9 mouse cellular contexts compared by ENCODE assay signal in genomic region chr1:85900521-85901333, GRCm38 (mm10). TPM values are rescaled to one million over a fixed set of nuclear protein-coding genes. Genes with fewer than 3 reads are reported as not detected.
A peak's percentile ranks its signal among the peaks of the same experiment; 100 is the strongest.
DNase-seq lines count a peak whose midpoint lies in the region; ATAC-seq and TF ChIP-seq lines count a peak whose summit lies in the region.
"Had no signal": no experiment of that assay in that cellular context is flagged by ENCODE, and none has a peak within 500 bp of the region (broad histone marks: within the 10 kb centered on the region; RNA-seq: fewer than 3 reads in every experiment).

No protein-coding gene starts in this region.

- no peaks in the 10 kb centered on the region for H3K27me3 ChIP-seq in kidney, embryonic 16.5 days (ENCODE audit: insufficient read depth, low read length)
- no peaks in the 10 kb centered on the region for H3K27me3 ChIP-seq in embryonic facial prominence, embryonic 13.5 days
- H3K27me3 ChIP-seq in heart, embryonic 12.5 days (replicated peaks): no peaks in the 10 kb centered on the region
- no peaks in the 10 kb centered on the region for H3K27me3 ChIP-seq in midbrain, postnatal 0 days (ENCODE audit: insufficient read depth, low read length)

- ATAC-seq in kidney, embryonic 16.5 days (ENCODE audit: low FRiP score, low TSS enrichment): no peak
- no peak for ATAC-seq in embryonic facial prominence, embryonic 13.5 days (ENCODE audit: insufficient number of reproducible peaks, insufficient read depth, low FRiP score, low TSS enrichment, low read depth)
- ATAC-seq in heart, embryonic 12.5 days (ENCODE audit: insufficient number of reproducible peaks, low FRiP score): no peak
- no peak for ATAC-seq in midbrain, postnatal 0 days (ENCODE audit: low FRiP score)

- no peak for DNase-seq in kidney, postnatal 25 days
- no peak for DNase-seq in midbrain, postnatal 0 days (ENCODE audit: low spot score)
- no peak for DNase-seq in natural killer cell, adult 2 months (ENCODE audit: low spot score in 2 of 2)
- no peak for DNase-seq in lung, adult 18-20 months

- no peak overlapping the region for H3K9ac ChIP-seq in kidney, embryonic 16.5 days (replicated peaks; ENCODE audit: low read length)
- H3K9ac ChIP-seq in embryonic facial prominence, embryonic 13.5 days: no peak overlapping the region
- 0 out of 2 replicates have a peak overlapping the region, but pooled peaks have one; percentile 7 for H3K9ac ChIP-seq in heart, embryonic 12.5 days
- H3K9ac ChIP-seq in midbrain, postnatal 0 days (replicated peaks; ENCODE audit: low read length, poor library complexity, severe bottlenecking): 0 out of 2 replicates have a peak overlapping the region, but pooled peaks have one; percentile 2
- H3K9ac ChIP-seq: liver, embryonic 14.5 days had no signal

- TF ChIP-seq CTCF in midbrain, postnatal 0 days (IDR thresholded peaks at IDR 0.05): no peak

- no peaks in the 10 kb centered on the region for H3K9me3 ChIP-seq in kidney, embryonic 16.5 days (ENCODE audit: low read length)
- no peaks in the 10 kb centered on the region for H3K9me3 ChIP-seq in embryonic facial prominence, embryonic 13.5 days
- H3K9me3 ChIP-seq in heart, embryonic 12.5 days (replicated peaks): no peaks in the 10 kb centered on the region
- H3K9me3 ChIP-seq in midbrain, postnatal 0 days (ENCODE audit: low read length): no peaks in the 10 kb centered on the region

- 38% methylated on average over 7 of the region's 7 CpGs for WGBS in kidney, embryonic 16.5 days
- WGBS in embryonic facial prominence, embryonic 13.5 days: 65% methylated on average over 7 of the region's 7 CpGs
- 54% methylated on average over 7 of the region's 7 CpGs for WGBS in heart, embryonic 12.5 days
- WGBS in midbrain, postnatal 0 days: 53% methylated on average over 7 of the region's 7 CpGs

- peaks cover 28% of the 10 kb centered on the region for H3K36me3 ChIP-seq in kidney, embryonic 16.5 days (ENCODE audit: insufficient read depth, low read length)
- peaks cover 31% of the 10 kb centered on the region for H3K36me3 ChIP-seq in embryonic facial prominence, embryonic 13.5 days
- H3K36me3 ChIP-seq in heart, embryonic 12.5 days: peaks cover 28% of the 10 kb centered on the region
- H3K36me3 ChIP-seq in midbrain, postnatal 0 days (ENCODE audit: insufficient read depth, low read length): peaks cover 24% of the 10 kb centered on the region

- peaks cover 66% of the 10 kb centered on the region for H3K4me1 ChIP-seq in kidney, embryonic 16.5 days (ENCODE audit: insufficient read depth, low read length)
- peaks cover 66% of the 10 kb centered on the region for H3K4me1 ChIP-seq in embryonic facial prominence, embryonic 13.5 days
- peaks cover 84% of the 10 kb centered on the region for H3K4me1 ChIP-seq in heart, embryonic 12.5 days (replicated peaks)
- peaks cover 49% of the 10 kb centered on the region for H3K4me1 ChIP-seq in midbrain, postnatal 0 days (ENCODE audit: insufficient read depth, low read length)

- H3K27ac ChIP-seq in kidney, embryonic 16.5 days (ENCODE audit: low read length): peak overlapping the region; percentile 57
- peak overlapping the region; percentile 60; the same call in 1 of the 2 replicates for H3K27ac ChIP-seq in embryonic facial prominence, embryonic 13.5 days
- H3K27ac ChIP-seq in heart, embryonic 12.5 days (ENCODE audit: poor library complexity, severe bottlenecking): peak overlapping the region; percentile 74
- no peak overlapping the region; the same call in none of the 2 replicates for H3K27ac ChIP-seq in midbrain, postnatal 0 days (ENCODE audit: low read depth, low read length)
- H3K27ac ChIP-seq: liver, embryonic 14.5 days had no signal

- H3K4me3 ChIP-seq in kidney, embryonic 16.5 days (ENCODE audit: low read length): no peak overlapping the region
- no peak overlapping the region for H3K4me3 ChIP-seq in embryonic facial prominence, embryonic 13.5 days
- H3K4me3 ChIP-seq in heart, embryonic 12.5 days: no peak overlapping the region
- H3K4me3 ChIP-seq in midbrain, postnatal 0 days (ENCODE audit: low read depth, low read length): no peak overlapping the region

- no peak overlapping the region for H3K4me2 ChIP-seq in kidney, embryonic 16.5 days (replicated peaks; ENCODE audit: low read depth, low read length)
- H3K4me2 ChIP-seq in embryonic facial prominence, embryonic 13.5 days: no peak overlapping the region
- H3K4me2 ChIP-seq in heart, embryonic 12.5 days: peak overlapping the region; percentile 27; the same call in 1 of the 2 replicates
- H3K4me2 ChIP-seq in midbrain, postnatal 0 days (ENCODE audit: low read depth, low read length, poor library complexity, severe bottlenecking): no peak overlapping the region

RNA-seq across cellular contexts. Expression of gene Itm2c, which starts 6.6 kb away (rescaled TPM):
- 248 and 269 TPM in 2 replicates for polyA plus RNA-seq in kidney, embryonic 16.5 days (2015; fragmentation: Nextera tagmentation; extraction: Ambion mirVana)
- polyA plus RNA-seq in embryonic facial prominence, embryonic 13.5 days (2015; fragmentation: Nextera tagmentation; extraction: Ambion mirVana): 282 and 288 TPM in 2 replicates
- 261 TPM in 2 replicates for polyA plus RNA-seq in heart, embryonic 12.5 days (2016; fragmentation: Nextera tagmentation; extraction: Ambion mirVana)
- total RNA-seq in midbrain, postnatal 0 days (2014; rRNA removed): 312 and 376 TPM in 2 replicates
- polyA plus RNA-seq in midbrain, postnatal 0 days (2015; fragmentation: Nextera tagmentation; extraction: Ambion mirVana): 293 and 297 TPM in 2 replicates

RNA-seq across cellular contexts. Expression of gene 4933407L21Rik, which starts 27.6 kb away (rescaled TPM):
- 1.6 TPM in 2 replicates for polyA plus RNA-seq in kidney, embryonic 16.5 days (2015; fragmentation: Nextera tagmentation; extraction: Ambion mirVana)
- polyA plus RNA-seq in embryonic facial prominence, embryonic 13.5 days (2015; fragmentation: Nextera tagmentation; extraction: Ambion mirVana): 0.39 and 0.50 TPM in 2 replicates
- polyA plus RNA-seq in heart, embryonic 12.5 days (2016; fragmentation: Nextera tagmentation; extraction: Ambion mirVana): 0.08 TPM in 1 of 2 replicates, not detected in the other
- 9.4 and 10.6 TPM in 2 replicates for total RNA-seq in midbrain, postnatal 0 days (2014; rRNA removed)
- polyA plus RNA-seq in midbrain, postnatal 0 days (2015; fragmentation: Nextera tagmentation; extraction: Ambion mirVana): 8.5 and 10.1 TPM in 2 replicates
- total RNA-seq: heart, postnatal 36 days had no signal

Comparison
In these comparisons a context has a peak if more than half of its experiments do, and no peak if none do; other contexts are left out.
1. H3K9ac ChIP-seq: peak in heart, embryonic 12.5 days (single experiment) and midbrain, postnatal 0 days (single experiment); none in kidney, embryonic 16.5 days (single experiment) and embryonic facial prominence, embryonic 13.5 days (single experiment).